In the genomic region with DNA sequence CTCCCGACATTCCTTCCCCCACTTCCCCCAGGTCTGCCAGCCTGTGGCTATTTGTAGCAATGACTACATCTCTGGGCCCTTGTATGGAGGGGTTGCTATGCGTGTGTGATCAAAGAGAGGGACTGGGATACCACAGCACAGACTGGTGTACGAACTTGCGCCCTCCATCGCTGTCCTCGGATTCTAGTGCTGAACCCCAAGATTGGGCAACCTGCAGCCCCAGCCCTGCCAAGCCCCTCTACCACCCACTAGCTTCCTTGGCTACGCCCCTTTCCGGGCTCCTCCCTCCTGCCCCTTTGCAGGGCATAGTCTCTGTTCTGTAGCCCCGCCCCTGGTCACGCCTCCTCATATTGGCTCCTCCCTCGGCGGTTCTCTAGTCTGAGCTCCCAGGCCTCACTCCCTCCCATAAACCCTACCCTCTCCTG, we compare ENCODE assay signal across 8 mouse cellular contexts. TPM values are rescaled to one million over a fixed set of nuclear protein-coding genes. Genes with fewer than 3 reads are reported as not detected.
DNase-seq lines count a peak whose midpoint lies in the region; ATAC-seq lines count a peak whose summit lies in the region.

A gene (plus strand): TSS at position 406 of the 425 bp plus-strand sequence.

- 4% methylated on average over 12 of the region's 12 CpGs for WGBS in hindbrain, embryonic 13.5 days

- peak within 1 kb of the TSS; percentile 85 for H3K9ac ChIP-seq in hindbrain, embryonic 13.5 days

- peaks cover 53% of the 10 kb centered on the region for H3K4me1 ChIP-seq in hindbrain, embryonic 13.5 days (replicated peaks)

- H3K4me2 ChIP-seq in hindbrain, embryonic 13.5 days, result peak within 1 kb of the TSS; percentile 76

- H3K27me3 ChIP-seq in hindbrain, embryonic 13.5 days, result no peaks in the 10 kb centered on the region

- H3K4me3 ChIP-seq in hindbrain, embryonic 13.5 days, result peak within 1 kb of the TSS; percentile 61

- H3K36me3 ChIP-seq in hindbrain, embryonic 13.5 days, result peaks cover 31% of the 10 kb centered on the region

- H3K9me3 ChIP-seq in hindbrain, embryonic 13.5 days, result no peaks in the 10 kb centered on the region

- peak within 1 kb of the TSS; percentile 88 for H3K27ac ChIP-seq in hindbrain, embryonic 13.5 days

- peak; percentile 47 for DNase-seq in T-cell, adult 2 months (ENCODE audit: low spot score)
- DNase-seq in cerebellum, postnatal 14 days, result peak; percentile 96
- peak; percentile 71 to 73 for DNase-seq in frontal cortex, postnatal 25 days (ENCODE audit: low spot score in 2 of 2)
- peak; percentile 82 for DNase-seq in left cerebral cortex, adult 11 months (ENCODE audit: low spot score)
- peak; percentile 60 for DNase-seq in lung, postnatal 25 days (ENCODE audit: low spot score)
- peak; percentile 57 for DNase-seq in retina, postnatal 7 days (ENCODE audit: low read depth, low spot score)
- peak; percentile 73 for DNase-seq in yolk sac, embryonic 10.5 days (ENCODE audit: low spot score)

- ATAC-seq in hindbrain, embryonic 13.5 days (ENCODE audit: low FRiP score), result peak; percentile 87

RNA-seq across cellular contexts. Expression of the gene that starts here (rescaled TPM):
- polyA plus RNA-seq in hindbrain, embryonic 13.5 days (2015; fragmentation: Nextera tagmentation; extraction: Ambion mirVana), result 0.96 and 1.1 TPM in 2 replicates

Comparison
In these comparisons a context has a peak if more than half of its experiments do, and no peak if none do; other contexts are left out.
1. Peak in every context shown above with its lines: DNase-seq, ATAC-seq, H3K4me3 ChIP-seq and H3K27ac ChIP-seq.